In the genomic region with DNA sequence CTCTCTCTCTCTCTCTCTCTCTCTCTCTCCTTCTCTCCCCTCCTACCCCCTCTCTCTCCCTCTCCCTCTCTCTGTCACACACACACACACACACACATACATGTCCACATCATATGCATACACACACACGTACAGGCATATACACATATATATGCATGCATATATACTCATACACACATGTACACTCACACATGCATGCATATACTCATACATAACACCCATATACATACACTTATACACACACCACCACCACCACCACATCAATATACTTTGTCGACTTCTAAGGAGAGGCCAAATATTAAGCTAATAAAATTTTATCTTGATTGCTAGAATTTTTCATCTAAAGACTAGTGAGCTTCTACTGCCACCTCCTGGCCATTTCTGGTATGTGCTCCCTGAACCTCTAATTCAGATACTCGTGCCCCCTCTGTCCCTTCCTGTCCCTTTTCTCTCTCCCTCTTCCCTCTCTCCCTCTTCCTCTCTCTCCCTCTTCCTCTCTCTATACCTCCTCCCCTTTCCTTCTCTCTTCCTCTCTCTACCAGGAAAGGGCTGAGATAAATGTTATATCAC, we compare ENCODE assay signal across 8 mouse cellular contexts. TPM values are rescaled to one million over a fixed set of nuclear protein-coding genes. Genes with fewer than 3 reads are reported as not detected.
DNase-seq lines count a peak whose midpoint lies in the region; ATAC-seq and TF ChIP-seq lines count a peak whose summit lies in the region.
"Had no signal": no experiment of that assay in that cellular context is flagged by ENCODE, and none has a peak within 500 bp of the region (broad histone marks: within the 10 kb centered on the region; RNA-seq: fewer than 3 reads in every experiment).

No protein-coding gene starts in this region.

- TF ChIP-seq CTCF in liver, adult 2 months (IDR thresholded peaks at IDR 0.05; ENCODE audit: low read depth, low read length), result peak; percentile 40; the same call in 1 of the 2 replicates

- no peak overlapping the region for H3K9ac ChIP-seq in liver, adult 2 months (ENCODE audit: low read depth, low read length)
- H3K9ac ChIP-seq in liver, embryonic 11.5 days (ENCODE audit: low read depth, low read length), result no peak overlapping the region
- H3K9ac ChIP-seq in hindbrain, embryonic 14.5 days, result no peak overlapping the region
- no peak overlapping the region for H3K9ac ChIP-seq in limb, embryonic 11.5 days (ENCODE audit: low read length)

- DNase-seq in liver, adult 2 months (ENCODE audit: extremely low read depth, low read depth, low spot score), result peak; percentile 17
- no peak for DNase-seq in liver, embryonic 11.5 days (ENCODE audit: low spot score)
- DNase-seq in ZHBTc4 (ENCODE audit: low read depth, low spot score), result peak; percentile 48
- peak; percentile 84 to 88 for DNase-seq in cerebellum, postnatal 14 days
- DNase-seq in hindbrain, embryonic 14.5 days (ENCODE audit: low spot score), result peak; percentile 86
- peak; percentile 73 for DNase-seq in limb, embryonic 11.5 days (ENCODE audit: low spot score)
- DNase-seq in ovary, postnatal 14 days (ENCODE audit: low spot score), result peak; percentile 57

- H3K79me2 ChIP-seq in liver, adult 2 months (ENCODE audit: control insufficient read depth, insufficient read depth, low read length), result no peaks in the 10 kb centered on the region

- H3K4me3 ChIP-seq in liver, adult 2 months (ENCODE audit: insufficient read depth, low read depth, low read length), result no peak overlapping the region
- H3K4me3 ChIP-seq in liver, embryonic 11.5 days (ENCODE audit: low read depth, low read length), result no peak overlapping the region
- no peak overlapping the region for H3K4me3 ChIP-seq in hindbrain, embryonic 14.5 days (replicated peaks; ENCODE audit: low read length)
- no peak overlapping the region for H3K4me3 ChIP-seq in limb, embryonic 11.5 days (ENCODE audit: low read depth, low read length)

- WGBS in liver, adult 2 months, result 30% methylated on average over 3 of the region's 3 CpGs
- 39% methylated on average over 3 of the region's 3 CpGs for WGBS in liver, embryonic 11.5 days
- 35% methylated on average over 3 of the region's 3 CpGs for WGBS in hindbrain, embryonic 14.5 days
- WGBS in limb, embryonic 11.5 days, result 33% methylated on average over 3 of the region's 3 CpGs

- H3K9me3 ChIP-seq in liver, embryonic 11.5 days (ENCODE audit: control insufficient read depth, low read length), result no peaks in the 10 kb centered on the region
- H3K9me3 ChIP-seq in hindbrain, embryonic 14.5 days (ENCODE audit: control insufficient read depth, low read length), result no peaks in the 10 kb centered on the region
- H3K9me3 ChIP-seq in limb, embryonic 11.5 days (ENCODE audit: control insufficient read depth, low read length), result no peaks in the 10 kb centered on the region

- no peak overlapping the region for H3K27ac ChIP-seq in liver, adult 2 months (replicated peaks; ENCODE audit: insufficient read depth, low read depth, low read length)
- no peak overlapping the region for H3K27ac ChIP-seq in liver, embryonic 11.5 days (ENCODE audit: low read depth, low read length)
- no peak overlapping the region for H3K27ac ChIP-seq in hindbrain, embryonic 14.5 days
- H3K27ac ChIP-seq in limb, embryonic 11.5 days (replicated peaks; ENCODE audit: low read depth, low read length), result no peak overlapping the region
- H3K27ac ChIP-seq: macrophage had no signal

- TF ChIP-seq POLR2A in liver, adult 2 months (IDR thresholded peaks at IDR 0.05; ENCODE audit: extremely low read depth, insufficient read depth, low read length), result no peak

- no peaks in the 10 kb centered on the region for H3K27me3 ChIP-seq in liver, adult 2 months (ENCODE audit: control insufficient read depth, insufficient read depth, low read length)
- no peaks in the 10 kb centered on the region for H3K27me3 ChIP-seq in liver, embryonic 11.5 days (replicated peaks; ENCODE audit: control insufficient read depth, insufficient read depth, low read length)
- H3K27me3 ChIP-seq in hindbrain, embryonic 14.5 days (ENCODE audit: control insufficient read depth, insufficient read depth, low read length), result no peaks in the 10 kb centered on the region
- H3K27me3 ChIP-seq in limb, embryonic 11.5 days (ENCODE audit: control insufficient read depth, insufficient read depth, low read length), result no peaks in the 10 kb centered on the region

- H3K36me3 ChIP-seq in liver, adult 2 months (ENCODE audit: control insufficient read depth, insufficient read depth, low read length), result no peaks in the 10 kb centered on the region
- no peaks in the 10 kb centered on the region for H3K36me3 ChIP-seq in liver, embryonic 11.5 days (ENCODE audit: control insufficient read depth, insufficient read depth, low read length)
- H3K36me3 ChIP-seq in hindbrain, embryonic 14.5 days (replicated peaks; ENCODE audit: control insufficient read depth, insufficient read depth), result no peaks in the 10 kb centered on the region
- H3K36me3 ChIP-seq in limb, embryonic 11.5 days (ENCODE audit: control insufficient read depth, insufficient read depth, low read length), result no peaks in the 10 kb centered on the region

- H3K4me2 ChIP-seq in liver, embryonic 11.5 days, result no peak overlapping the region
- no peak overlapping the region for H3K4me2 ChIP-seq in hindbrain, embryonic 14.5 days (replicated peaks)
- H3K4me2 ChIP-seq in limb, embryonic 11.5 days (ENCODE audit: low read depth, severe bottlenecking), result no peak overlapping the region

- no peak for ATAC-seq in liver, embryonic 11.5 days (replicated peaks; ENCODE audit: low FRiP score)
- no peak for ATAC-seq in hindbrain, embryonic 14.5 days (ENCODE audit: low FRiP score)
- no peak for ATAC-seq in limb, embryonic 11.5 days (ENCODE audit: insufficient number of reproducible peaks, low FRiP score, low TSS enrichment, low read depth)

- no peaks in the 10 kb centered on the region for H3K4me1 ChIP-seq in liver, adult 2 months (ENCODE audit: control insufficient read depth, insufficient read depth, low read length)
- no peaks in the 10 kb centered on the region for H3K4me1 ChIP-seq in liver, embryonic 11.5 days (replicated peaks; ENCODE audit: control insufficient read depth, insufficient read depth, low read length)
- no peaks in the 10 kb centered on the region for H3K4me1 ChIP-seq in hindbrain, embryonic 14.5 days (replicated peaks; ENCODE audit: control insufficient read depth, insufficient read depth, low read length)
- no peaks in the 10 kb centered on the region for H3K4me1 ChIP-seq in limb, embryonic 11.5 days (ENCODE audit: control insufficient read depth, insufficient read depth, low read length)

RNA-seq across cellular contexts. Expression of a gene that starts 59.2 kb away (rescaled TPM):
- total RNA-seq in liver, adult 2 months (2014; rRNA removed), result 1.9 and 2.1 TPM in 2 replicates
- polyA plus RNA-seq in liver, adult 2 months (2012; rRNA removed), result 2.0 and 2.1 TPM in 2 replicates
- 3.8 and 4.3 TPM in 2 replicates for polyA plus RNA-seq in liver, embryonic 11.5 days (2014; fragmentation: Nextera tagmentation; extraction: Ambion mirVana)
- 3.5 and 3.9 TPM in 2 replicates for polyA plus RNA-seq in hindbrain, embryonic 14.5 days (2014; fragmentation: Nextera tagmentation; extraction: Ambion mirVana)
- polyA plus RNA-seq in limb, embryonic 11.5 days (2014; fragmentation: Nextera tagmentation; extraction: Ambion mirVana), result 12.3 and 16.6 TPM in 2 replicates
